Mouse (Mus musculus): ENCODE data around the gene Car14.
"Not testable (repeated sequence)": the region's sequence is repeated elsewhere in the genome, so short reads cannot be mapped to it uniquely, and the experiment has no call there.

Car14 gene

DNA sequence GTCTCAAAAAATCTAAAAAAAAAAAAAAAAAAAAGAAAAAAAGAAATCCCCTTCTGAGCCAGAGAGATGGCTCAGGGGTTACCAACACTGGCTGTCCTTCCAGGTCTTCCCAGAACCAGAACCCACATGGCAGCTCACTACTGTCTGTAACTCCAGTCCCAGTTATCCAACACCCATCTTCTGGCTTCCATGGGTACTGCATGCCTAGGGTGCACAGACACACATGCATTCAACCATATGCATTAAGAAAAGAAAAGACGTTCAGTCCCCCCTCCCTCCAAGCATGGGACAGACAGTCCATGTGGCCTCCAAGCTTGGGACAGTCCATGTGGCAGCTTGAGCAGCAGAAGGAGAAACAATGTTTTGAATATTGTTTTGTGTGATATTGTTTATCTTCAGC lies 27.7 kb upstream of the Car14 start:
- H3K36me3 ChIP-seq (ENCODE audit: control insufficient read depth, insufficient read depth, low read length, poor library complexity, severe bottlenecking), result peaks cover 5% of the 10 kb centered on the region; the same call in 1 of the 2 replicates
- no peaks in the 10 kb centered on the region for H3K27me3 ChIP-seq (ENCODE audit: control insufficient read depth, insufficient read depth, low read length, poor library complexity, severe bottlenecking)
- DNase-seq (ENCODE audit: low read depth, low spot score), result no peak

DNA sequence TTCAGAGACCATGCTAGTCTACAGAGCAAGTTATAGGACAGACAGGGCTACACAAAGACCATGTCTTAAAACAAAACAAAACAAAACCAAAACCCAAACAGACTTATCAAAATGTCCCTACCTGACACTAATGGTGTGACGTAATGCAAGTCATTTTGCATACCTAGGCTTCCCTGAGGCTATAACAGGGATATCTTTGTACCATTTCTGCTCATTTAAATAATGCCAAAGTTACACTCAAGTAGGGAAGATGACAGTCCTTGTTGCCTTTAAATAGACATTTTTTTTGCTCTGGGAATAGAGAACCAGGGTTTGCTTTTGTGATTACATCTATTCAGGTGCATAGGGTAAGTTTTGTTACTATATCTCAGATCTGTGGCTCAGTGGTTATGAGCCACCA lies 27.0 kb upstream of the Car14 start:
- no peak for DNase-seq (ENCODE audit: low read depth, low spot score)
- H3K36me3 ChIP-seq (ENCODE audit: control insufficient read depth, insufficient read depth, low read length, poor library complexity, severe bottlenecking), result peaks cover 4% of the 10 kb centered on the region; the same call in 1 of the 2 replicates
- H3K27me3 ChIP-seq (ENCODE audit: control insufficient read depth, insufficient read depth, low read length, poor library complexity, severe bottlenecking), result no peaks in the 10 kb centered on the region

DNA sequence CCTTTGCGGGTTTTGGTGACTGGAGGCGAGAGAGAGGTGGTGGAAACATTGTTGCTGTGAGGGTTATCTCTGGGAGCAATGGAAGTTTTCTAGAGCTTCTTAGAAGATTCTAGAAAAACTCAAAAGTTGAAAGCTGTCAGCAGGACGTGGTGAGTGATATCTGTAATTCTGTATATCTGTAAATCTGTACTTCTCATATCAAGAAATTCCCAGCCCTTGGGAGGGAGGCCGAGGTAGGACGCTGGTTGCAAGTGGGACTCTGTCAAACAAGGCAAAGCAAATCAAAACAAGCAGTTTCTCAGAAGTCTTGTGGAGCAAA lies 25.9 kb upstream of the Car14 start:
- DNase-seq (ENCODE audit: low read depth, low spot score), result no peak
- Histone ChIP-seq H3K27me3 (ENCODE audit: control insufficient read depth, insufficient read depth, low read length, poor library complexity, severe bottlenecking) (no peaks in the 10 kb centered on the region), H3K36me3 (ENCODE audit: control insufficient read depth, insufficient read depth, low read length, poor library complexity, severe bottlenecking) (peaks cover 4% of the 10 kb centered on the region; the same call in 1 of the 2 replicates)

DNA sequence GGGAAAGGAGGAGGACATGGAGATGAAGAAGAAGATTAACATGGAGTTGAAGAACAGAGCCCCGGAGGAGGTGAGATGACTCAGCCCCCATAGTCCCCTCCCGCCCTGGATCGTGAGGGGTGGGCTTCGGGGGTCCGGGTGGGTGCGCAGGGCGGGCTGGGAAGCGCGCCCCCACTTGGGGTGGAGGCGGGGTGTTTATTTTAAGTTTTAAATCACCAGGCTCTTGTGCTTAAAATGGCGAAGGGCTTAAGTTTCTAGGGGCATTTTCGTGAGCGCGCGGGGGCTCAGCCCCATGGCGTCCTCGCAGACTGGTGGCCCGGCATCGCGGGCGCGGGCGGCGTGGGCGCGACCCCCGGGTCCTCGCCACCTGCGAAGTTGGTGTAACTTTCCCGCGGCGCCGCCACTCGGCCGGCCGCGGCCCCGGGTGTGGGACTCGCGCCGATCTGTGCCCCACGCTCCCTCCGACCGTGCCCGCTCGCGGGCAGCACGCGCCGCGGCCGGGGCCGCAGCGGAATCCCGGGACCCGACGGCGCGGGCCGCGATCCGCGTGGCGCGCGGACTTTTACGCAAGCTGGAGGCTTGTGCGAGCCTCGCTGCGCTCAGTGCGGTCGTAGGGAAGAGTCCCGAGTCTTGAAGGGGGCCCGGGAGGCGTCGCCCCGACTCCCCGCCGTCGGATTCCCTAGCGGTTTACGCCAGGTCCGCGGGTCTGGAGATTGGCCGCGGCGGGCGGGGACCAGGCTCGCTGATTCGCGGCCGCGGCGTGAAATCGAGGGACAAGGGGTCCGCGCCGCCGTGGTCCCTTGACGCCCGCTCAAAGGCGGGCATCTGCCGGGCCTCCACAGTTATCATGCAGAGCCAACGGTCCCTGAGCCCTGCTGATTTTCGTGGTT lies 25.3 kb upstream of the Car14 start:
- DNase-seq (ENCODE audit: low read depth, low spot score), result peak; percentile 61
- H3K36me3 ChIP-seq (ENCODE audit: control insufficient read depth, insufficient read depth, low read length, poor library complexity, severe bottlenecking), result peaks cover under 1% of the 10 kb centered on the region; the same call in 1 of the 2 replicates
- H3K27me3 ChIP-seq (ENCODE audit: control insufficient read depth, insufficient read depth, low read length, poor library complexity, severe bottlenecking), result no peaks in the 10 kb centered on the region

DNA sequence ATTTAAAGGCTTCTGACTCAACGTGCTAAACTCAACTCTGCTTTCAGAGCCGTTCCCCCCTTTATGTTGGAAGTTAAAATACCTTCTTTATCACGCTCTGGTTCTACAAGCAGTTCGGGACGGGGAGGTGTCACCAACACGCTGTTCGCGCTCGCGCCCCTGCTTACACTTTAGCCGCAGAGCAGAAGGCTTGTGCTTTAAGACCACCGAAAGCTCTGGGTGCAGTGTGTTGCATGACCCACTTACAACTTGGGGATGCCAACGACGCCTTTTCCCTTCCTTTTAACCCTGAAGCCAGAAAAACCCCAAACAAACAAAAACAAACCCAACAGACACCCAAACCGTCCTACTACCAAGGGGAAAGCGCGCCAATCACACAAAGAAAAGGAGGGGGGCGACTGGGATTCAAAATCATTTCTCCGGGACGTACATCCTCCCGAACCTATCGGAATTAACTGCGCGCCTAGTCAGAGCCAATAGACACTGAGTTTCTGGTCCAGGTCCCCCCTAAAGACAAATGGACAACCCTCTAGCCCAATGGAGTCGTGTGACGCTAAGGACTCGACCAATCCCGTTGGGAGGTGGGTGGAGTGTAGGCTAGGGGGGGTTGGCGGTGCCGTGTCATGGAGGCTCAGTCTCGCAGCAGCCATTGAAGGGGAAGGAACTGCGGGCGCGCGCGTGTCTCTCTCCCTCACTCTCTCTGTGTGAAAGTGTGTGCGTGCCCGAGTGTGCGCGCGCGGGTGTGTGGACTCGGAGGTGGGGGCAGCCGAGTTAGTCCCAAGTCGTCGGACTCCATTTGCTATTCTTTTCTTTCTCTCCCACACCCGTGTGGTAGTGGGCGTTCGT lies 24.4 kb upstream of the Car14 start, which contains the start of gene Anp32e:
Gene Anp32e (plus strand): TSS at position 589 of the 846 bp plus-strand sequence.
- Histone ChIP-seq H3K27me3 (ENCODE audit: control insufficient read depth, insufficient read depth, low read length, poor library complexity, severe bottlenecking) (no peaks in the 10 kb centered on the region), H3K36me3 (ENCODE audit: control insufficient read depth, insufficient read depth, low read length, poor library complexity, severe bottlenecking) (no peaks in the 10 kb centered on the region)
- DNase-seq (ENCODE audit: low read depth, low spot score), result peak; percentile 99

DNA sequence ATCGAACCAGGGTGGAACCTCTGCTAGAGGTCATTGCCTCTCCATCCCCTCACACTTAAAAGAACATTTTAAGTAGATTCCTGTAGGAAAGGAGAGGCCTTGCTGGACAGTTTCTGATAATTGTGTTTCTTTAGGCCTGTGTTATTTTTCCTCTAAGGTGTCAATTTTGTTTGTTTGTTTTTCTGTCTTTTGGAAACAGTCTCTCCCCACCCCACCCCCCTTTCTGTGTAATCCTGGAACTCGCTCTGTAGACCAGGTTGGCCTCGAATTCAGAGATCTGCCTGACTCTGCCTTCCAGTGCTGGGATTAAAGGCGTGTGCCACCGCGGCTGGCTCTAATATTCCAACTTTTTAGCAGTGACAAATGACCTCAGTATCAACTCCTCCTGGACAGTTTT lies 23.8 kb upstream of the Car14 start:
- DNase-seq (ENCODE audit: low read depth, low spot score), result no peak
- no peaks in the 10 kb centered on the region for H3K27me3 ChIP-seq (ENCODE audit: control insufficient read depth, insufficient read depth, low read length, poor library complexity, severe bottlenecking)

DNA sequence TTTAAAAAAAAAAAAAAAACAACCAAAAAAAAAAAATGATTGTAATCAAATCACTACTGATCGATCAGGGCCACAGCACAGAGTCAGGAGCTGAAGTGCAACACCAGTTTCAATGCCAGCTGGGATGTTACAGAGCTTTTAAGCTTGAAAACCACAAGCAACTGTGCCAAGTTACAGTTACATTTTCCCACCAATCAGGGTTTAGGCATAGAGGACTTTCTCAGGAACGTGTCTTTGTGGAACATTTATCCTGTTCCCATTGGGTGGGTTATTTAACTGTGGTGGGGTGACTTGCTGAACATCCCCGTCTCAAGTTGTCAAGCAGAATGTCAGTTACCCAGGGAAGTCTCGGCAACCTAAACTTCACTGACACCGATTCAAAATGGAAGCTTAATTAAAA lies 20.6 kb upstream of the Car14 start:
- Histone ChIP-seq H3K27me3 (ENCODE audit: control insufficient read depth, insufficient read depth, low read length, poor library complexity, severe bottlenecking) (no peaks in the 10 kb centered on the region), H3K36me3 (ENCODE audit: control insufficient read depth, insufficient read depth, low read length, poor library complexity, severe bottlenecking) (no peaks in the 10 kb centered on the region)
- DNase-seq (ENCODE audit: low read depth, low spot score), result no peak

More for the DNA sequence above, 23.8 kb upstream of the Car14 start:
- H3K36me3 ChIP-seq (ENCODE audit: control insufficient read depth, insufficient read depth, low read length, poor library complexity, severe bottlenecking), result no peaks in the 10 kb centered on the region

DNA sequence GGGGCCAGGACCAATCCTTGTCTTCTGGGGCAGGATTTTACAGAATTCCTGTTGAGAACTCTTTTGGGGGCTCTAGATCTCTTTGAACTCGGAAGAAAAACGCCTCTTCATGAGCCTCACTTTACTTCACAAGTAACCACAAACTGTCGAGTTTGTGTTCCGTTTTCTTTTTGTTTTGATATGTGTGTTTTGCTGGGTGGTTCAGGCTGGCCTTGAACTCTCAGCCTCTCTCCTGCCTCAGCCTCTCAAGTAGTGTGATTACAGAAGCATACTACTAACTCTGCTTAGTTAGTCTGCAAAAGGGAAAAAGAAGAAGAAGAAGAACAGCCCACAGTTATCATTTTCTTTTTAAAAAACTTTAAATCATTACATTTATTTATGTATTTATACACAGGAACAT lies 19.7 kb upstream of the Car14 start:
- DNase-seq (ENCODE audit: low read depth, low spot score), result no peak
- Histone ChIP-seq H3K36me3 (ENCODE audit: control insufficient read depth, insufficient read depth, low read length, poor library complexity, severe bottlenecking) (no peaks in the 10 kb centered on the region), H3K27me3 (ENCODE audit: control insufficient read depth, insufficient read depth, low read length, poor library complexity, severe bottlenecking) (no peaks in the 10 kb centered on the region)

DNA sequence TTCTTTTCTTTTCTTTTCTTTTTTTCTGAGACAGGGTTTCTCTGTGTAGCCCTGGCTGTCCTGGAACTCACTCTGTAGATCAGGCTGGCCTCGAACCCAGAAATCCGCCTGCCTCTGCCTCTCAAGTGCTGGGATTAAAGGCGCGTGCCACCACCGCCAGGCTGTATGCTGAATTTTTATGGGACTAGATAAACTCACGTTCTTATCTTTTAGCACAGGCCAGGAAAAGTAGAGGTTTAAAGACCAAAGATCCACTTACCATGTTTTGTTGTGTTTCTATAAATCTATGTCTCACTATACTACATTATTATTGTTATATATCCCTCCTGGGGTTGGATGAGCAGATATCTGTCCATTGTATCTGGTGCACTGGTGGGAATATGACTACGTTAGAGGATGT lies 18.9 kb upstream of the Car14 start:
- not testable (repeated sequence) for H3K36me3 ChIP-seq (ENCODE audit: control insufficient read depth, insufficient read depth, low read length, poor library complexity, severe bottlenecking); DNase-seq (ENCODE audit: low read depth, low spot score)

DNA sequence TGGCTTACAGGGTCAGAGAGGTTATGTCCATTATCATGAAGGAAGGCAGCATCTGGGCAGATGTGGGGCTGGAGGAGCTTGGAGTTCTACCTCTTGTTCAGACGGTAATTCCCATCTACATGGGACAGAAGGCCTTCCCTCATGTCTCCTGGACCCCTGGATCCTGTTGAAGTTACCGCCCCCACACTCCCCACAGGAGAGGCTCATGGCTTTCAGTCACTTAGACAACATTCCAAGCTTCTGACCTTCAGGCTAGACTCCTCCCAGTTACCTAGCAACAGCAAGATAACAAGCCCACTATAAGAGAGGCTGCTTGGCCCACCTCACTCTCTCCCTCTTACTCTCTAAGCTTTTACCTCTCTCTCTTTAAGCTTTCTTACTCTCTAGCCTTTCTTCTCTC lies 16.0 kb upstream of the Car14 start:
- not testable (repeated sequence) for DNase-seq (ENCODE audit: low read depth, low spot score); H3K27me3 ChIP-seq (ENCODE audit: control insufficient read depth, insufficient read depth, low read length, poor library complexity, severe bottlenecking); H3K36me3 ChIP-seq (ENCODE audit: control insufficient read depth, insufficient read depth, low read length, poor library complexity, severe bottlenecking)

More for the DNA sequence above, 18.9 kb upstream of the Car14 start:
- not testable (repeated sequence) for H3K27me3 ChIP-seq (ENCODE audit: control insufficient read depth, insufficient read depth, low read length, poor library complexity, severe bottlenecking)

DNA sequence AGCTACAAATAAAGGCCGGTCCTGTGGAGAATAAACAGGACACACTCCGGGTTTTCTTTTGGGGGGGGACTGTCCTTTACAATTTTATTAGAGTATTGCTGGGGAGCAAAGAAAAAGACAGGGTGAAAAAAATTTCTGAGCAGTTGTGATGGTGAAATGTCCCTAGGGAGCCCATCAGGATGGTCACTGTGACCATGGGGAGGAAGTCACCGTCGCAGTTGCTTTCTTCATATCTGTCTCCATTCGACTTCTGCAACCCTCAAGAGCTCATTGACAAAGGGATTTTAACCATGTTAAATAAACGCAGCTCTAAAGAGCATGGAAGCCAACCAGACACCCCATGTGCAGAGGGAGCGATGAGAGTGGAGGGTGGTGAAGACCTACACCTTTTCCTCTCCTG lies 12.3 kb upstream of the Car14 start:
- Histone ChIP-seq H3K36me3 (ENCODE audit: control insufficient read depth, insufficient read depth, low read length, poor library complexity, severe bottlenecking) (no peaks in the 10 kb centered on the region), H3K27me3 (ENCODE audit: control insufficient read depth, insufficient read depth, low read length, poor library complexity, severe bottlenecking) (no peaks in the 10 kb centered on the region; the same call in 1 of the 2 replicates)
- peak; percentile 18 for DNase-seq (ENCODE audit: low read depth, low spot score)

DNA sequence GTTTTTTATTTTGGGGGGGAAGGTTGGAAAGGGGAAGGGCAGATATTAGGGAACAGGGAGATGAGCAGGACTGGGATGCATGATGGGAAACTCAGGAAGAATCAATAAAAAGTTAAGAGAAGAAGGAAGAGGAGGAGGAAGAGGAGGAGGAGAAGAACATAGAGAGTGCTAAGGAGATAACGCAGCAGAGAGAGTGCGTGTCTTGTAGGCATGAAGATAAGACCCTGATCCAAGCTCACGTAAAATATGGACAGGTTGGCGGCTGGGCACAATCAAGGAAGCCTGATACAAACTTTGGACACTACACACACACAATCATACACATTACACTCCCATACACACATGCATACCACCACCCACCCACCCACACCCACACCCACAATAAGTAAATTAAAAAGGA lies 10.2 kb upstream of the Car14 start:
- no peaks in the 10 kb centered on the region for H3K36me3 ChIP-seq (ENCODE audit: control insufficient read depth, insufficient read depth, low read length, poor library complexity, severe bottlenecking)
- DNase-seq (ENCODE audit: low read depth, low spot score), result no peak
- H3K27me3 ChIP-seq (ENCODE audit: control insufficient read depth, insufficient read depth, low read length, poor library complexity, severe bottlenecking), result no peaks in the 10 kb centered on the region; the same call in 1 of the 2 replicates

DNA sequence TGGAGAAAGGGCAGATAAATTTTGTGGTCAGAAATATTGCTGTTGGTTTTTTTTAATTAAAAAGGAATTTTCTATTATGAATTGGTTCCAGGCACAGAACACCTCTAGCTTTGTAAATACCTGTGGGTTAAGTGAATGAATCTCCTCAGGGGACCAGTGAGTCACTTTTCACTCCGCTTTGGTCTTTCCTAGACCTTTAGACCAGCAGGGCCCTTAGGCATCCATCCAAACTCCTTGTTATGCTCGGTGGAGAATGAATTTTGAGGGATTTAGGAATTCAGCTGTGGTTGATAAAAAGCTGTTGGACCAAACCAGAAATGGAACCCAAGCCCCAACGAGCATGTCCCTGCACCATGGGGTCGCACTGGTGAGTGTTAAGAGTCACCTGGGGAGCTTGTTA lies 3.1 kb upstream of the Car14 start:
- DNase-seq (ENCODE audit: low read depth, low spot score), result no peak
- no peaks in the 10 kb centered on the region; the same call in 1 of the 2 replicates for H3K27me3 ChIP-seq (ENCODE audit: control insufficient read depth, insufficient read depth, low read length, poor library complexity, severe bottlenecking)
- H3K36me3 ChIP-seq (ENCODE audit: control insufficient read depth, insufficient read depth, low read length, poor library complexity, severe bottlenecking), result no peaks in the 10 kb centered on the region

DNA sequence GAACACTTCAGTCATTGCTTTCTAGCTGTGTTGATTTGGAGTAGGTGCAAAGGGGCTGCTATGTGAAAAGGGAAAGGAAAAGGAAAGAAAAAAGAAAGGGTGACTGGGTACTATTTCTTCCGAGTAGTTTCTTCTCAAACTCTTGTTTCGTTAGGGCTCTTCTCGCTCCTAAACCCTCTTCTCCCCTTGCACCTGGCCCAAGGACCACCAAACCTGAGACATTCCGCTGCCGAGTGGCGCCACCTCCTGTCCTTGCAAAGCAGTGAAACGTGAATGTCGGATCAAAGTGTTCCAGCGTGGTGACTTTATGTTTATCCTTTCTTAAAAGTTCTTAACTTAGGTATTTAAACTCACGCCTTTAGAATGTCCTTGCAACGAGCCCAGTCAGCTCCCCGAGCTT lies 2.4 kb upstream of the Car14 start:
- Histone ChIP-seq H3K27me3 (ENCODE audit: control insufficient read depth, insufficient read depth, low read length, poor library complexity, severe bottlenecking) (no peaks in the 10 kb centered on the region; the same call in 1 of the 2 replicates), H3K36me3 (ENCODE audit: control insufficient read depth, insufficient read depth, low read length, poor library complexity, severe bottlenecking) (no peaks in the 10 kb centered on the region)
- peak; percentile 79 for DNase-seq (ENCODE audit: low read depth, low spot score)

DNA sequence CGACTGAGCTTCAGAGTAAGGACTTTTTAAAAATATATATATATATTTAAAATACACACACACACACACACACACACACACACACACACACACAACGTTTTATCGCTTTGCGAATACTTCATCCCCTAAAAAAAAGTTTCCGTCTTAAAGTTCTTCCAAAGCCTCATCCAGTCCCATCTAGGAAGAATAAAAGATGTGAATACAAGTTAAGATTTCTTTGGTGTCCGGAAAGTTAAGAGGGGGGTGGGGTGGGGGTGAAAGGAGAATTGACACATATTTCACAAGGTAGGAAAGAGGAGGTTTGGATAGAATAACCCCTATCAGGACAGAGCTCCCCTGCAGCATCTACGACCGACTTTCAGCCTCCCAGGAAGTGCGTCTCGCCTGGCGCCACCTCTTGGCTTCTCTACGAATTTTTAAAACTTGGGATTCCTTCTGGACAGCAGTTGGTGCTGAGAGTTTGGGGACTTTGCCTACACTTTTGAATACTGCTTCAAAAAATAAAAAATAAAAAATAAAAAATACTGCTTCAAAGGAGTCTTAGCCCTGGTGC lies 1.5 kb upstream of the Car14 start:
- Histone ChIP-seq H3K36me3 (ENCODE audit: control insufficient read depth, insufficient read depth, low read length, poor library complexity, severe bottlenecking) (no peaks in the 10 kb centered on the region), H3K27me3 (ENCODE audit: control insufficient read depth, insufficient read depth, low read length, poor library complexity, severe bottlenecking) (no peaks in the 10 kb centered on the region; the same call in 1 of the 2 replicates)
- peak; percentile 61 for DNase-seq (ENCODE audit: low read depth, low spot score)

All from splenic B cell, adult 2 months (primary cell).